Mouse (Mus musculus) olfactory bulb, adult 2 months (tissue): ENCODE measurements around the gene Six4. TPM values are rescaled to one million over a fixed set of nuclear protein-coding genes. Genes with fewer than 3 reads are reported as not detected.
"Not testable (repeated sequence)": the region's sequence is repeated elsewhere in the genome, so short reads cannot be mapped to it uniquely, and the experiment has no call there.

Experiments used
- H3K27ac ChIP-seq: fragments of 200-500 bp; 2 replicates; pipeline ENCODE4 v1.5.1; 2012; ENCODE audit warnings: low read depth, low read length; ENCODE audit not compliant: insufficient read depth
- H3K4me1 ChIP-seq: fragments of 200-500 bp; 2 replicates; pipeline ENCODE4 v1.6.1; 2012; ENCODE audit warnings: low read length; ENCODE audit not compliant: control insufficient read depth, insufficient read depth
- H3K4me3 ChIP-seq: fragments of 200-500 bp; 2 replicates; pipeline ENCODE4 v1.5.1; 2012; ENCODE audit warnings: mild to moderate bottlenecking, low read depth, low read length, moderate library complexity; ENCODE audit not compliant: insufficient read depth
- CTCF ChIP-seq: fragments of 200-500 bp; IDR thresholded peaks from 2 replicates; pipeline ENCODE4 v1.5.1; 2012; ENCODE audit warnings: low read depth, mild to moderate bottlenecking, low read length, moderate library complexity; ENCODE audit not compliant: insufficient read depth
- POLR2A ChIP-seq: fragments of 200-500 bp; IDR thresholded peaks from 2 replicates; pipeline ENCODE4 v1.6.1; 2012; ENCODE audit warnings: mild to moderate bottlenecking, low read depth, low read length, moderate library complexity; ENCODE audit not compliant: insufficient read depth
- WGBS: fragments of 180-500 bp; shearing (Covaris S2); methylation state at CpG from one replicate; pipeline ENCODE4 v1.1.7; 2018; 5-methylcytosine and 5-hydroxymethylcytosine counted together
- polyA plus RNA-seq: library from polyadenylated mRNA; stranded (reverse); fragments of >200 nt; gene quantifications from 2 replicates; pipeline ENCODE4 v1.2.4, GENCODE M21; 2012; ENCODE audit warnings: low replicate concordance; ENCODE audit not compliant: missing spikeins, insufficient read depth, insufficient read length

Six4 gene
- polyA plus RNA-seq, 1 experiment, result not detected

- TF ChIP-seq POLR2A (no peak), CTCF (no peak)
- no peaks in the 10 kb centered on the region for H3K4me1 ChIP-seq
- no peak overlapping the region for H3K27ac ChIP-seq
- H3K4me3 ChIP-seq, result no peak overlapping the region
- 82% methylated on average over 7 of the region's 7 CpGs for WGBS
These were observed 22.5 kb downstream of the Six4 start for GRCm38 (mm10) chr12:73090672-73091335.

GRCm38 (mm10) chr12:73088911-73089310 is 24.3 kb downstream of the Six4 start:
- Histone ChIP-seq H3K4me1 (no peaks in the 10 kb centered on the region), H3K4me3 (no peak overlapping the region), H3K27ac (no peak overlapping the region)
- 66% methylated on average over 5 of the region's 5 CpGs for WGBS
- TF ChIP-seq CTCF (no peak), POLR2A (no peak)

- Histone ChIP-seq H3K27ac (no peak overlapping the region), H3K4me3 (no peak overlapping the region), H3K4me1 (no peaks in the 10 kb centered on the region)
- TF ChIP-seq CTCF (no peak), POLR2A (no peak)
- WGBS, result 75% methylated on average over 5 of the region's 5 CpGs
These were observed 24.8 kb downstream of the Six4 start for GRCm38 (mm10) chr12:73088500-73088899.

GRCm38 (mm10) chr12:73087086-73087485 is 26.2 kb downstream of the Six4 start:
- Histone ChIP-seq H3K4me1 (no peaks in the 10 kb centered on the region), H3K4me3 (no peak overlapping the region), H3K27ac (no peak overlapping the region)
- TF ChIP-seq CTCF, result no peak
- TF ChIP-seq POLR2A, result no peak
- WGBS, result 90% methylated on average over 7 of the region's 7 CpGs

- no peaks in the 10 kb centered on the region for H3K4me1 ChIP-seq
- H3K27ac ChIP-seq, result no peak overlapping the region
- WGBS, result 27% methylated on average over 11 of the region's 11 CpGs
- H3K4me3 ChIP-seq, result no peak overlapping the region
- TF ChIP-seq CTCF (no peak), POLR2A (no peak)
These were observed 27.3 kb downstream of the Six4 start for GRCm38 (mm10) chr12:73085739-73086630.

- no peak overlapping the region for H3K4me3 ChIP-seq
- 86% methylated on average over 4 of the region's 4 CpGs for WGBS
- no peak for TF ChIP-seq CTCF
- no peak for TF ChIP-seq POLR2A
- no peaks in the 10 kb centered on the region for H3K4me1 ChIP-seq
- no peak overlapping the region for H3K27ac ChIP-seq
These were observed 29.5 kb downstream of the Six4 start for GRCm38 (mm10) chr12:73083773-73084172.

GRCm38 (mm10) chr12:73081828-73082227 is 31.4 kb downstream of the Six4 start:
- not testable (repeated sequence) for H3K27ac ChIP-seq, H3K4me1 ChIP-seq, H3K4me3 ChIP-seq
- 90% methylated on average over 4 of the region's 4 CpGs for WGBS

- no peaks in the 10 kb centered on the region for H3K4me1 ChIP-seq
- no peak for TF ChIP-seq CTCF
- TF ChIP-seq POLR2A, result no peak
- H3K4me3 ChIP-seq, result no peak overlapping the region
- WGBS, result 43% methylated on average over 9 of the region's 9 CpGs
- H3K27ac ChIP-seq, result no peak overlapping the region
These were observed 52.3 kb downstream of the Six4 start for GRCm38 (mm10) chr12:73060805-73061410.

GRCm38 (mm10) chr12:73057492-73057891 is 55.8 kb downstream of the Six4 start:
- no peak for TF ChIP-seq POLR2A
- TF ChIP-seq CTCF, result no peak
- H3K4me1 ChIP-seq, result peaks cover 8% of the 10 kb centered on the region; the same call in 1 of the 2 replicates
- 94% methylated on average over 6 of the region's 6 CpGs for WGBS
- no peak overlapping the region for H3K27ac ChIP-seq
- H3K4me3 ChIP-seq, result no peak overlapping the region
